Mouse (Mus musculus) E14TG2a.4 (cell line): ENCODE data around the gene Klrg1.

ENCODE experiments used
- CTCF ChIP-seq: conservative IDR thresholded peaks from 2 replicates; pipeline ENCODE4 v1.5.1; 2014; ENCODE audit warnings: low read length
- NANOG ChIP-seq: IDR thresholded peaks from 2 replicates; pipeline ENCODE4 v1.6.1; 2014; ENCODE audit warnings: borderline replicate concordance, low read length, mixed read lengths
- POU5F1 ChIP-seq: IDR thresholded peaks from 2 replicates; pipeline ENCODE4 v1.6.1; 2014; ENCODE audit warnings: low read length, borderline replicate concordance

DNA sequence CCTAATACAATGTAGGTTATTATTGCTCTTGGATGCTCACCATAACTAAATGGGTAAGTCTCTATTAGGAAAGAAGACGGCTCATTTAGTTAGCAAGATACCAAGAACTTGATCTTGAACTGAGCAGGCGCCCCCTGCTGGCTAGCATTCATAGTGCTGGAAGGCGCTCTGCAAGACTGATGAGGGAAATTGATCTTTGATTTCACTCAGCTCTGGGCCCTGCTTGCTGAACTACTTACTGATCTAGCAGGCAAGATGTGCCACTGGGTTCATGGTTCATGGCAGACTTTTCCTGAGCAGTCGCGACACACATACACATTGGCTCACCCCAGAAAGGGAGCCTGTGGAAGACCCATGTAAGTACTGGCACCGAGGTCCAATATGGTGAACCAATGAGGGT lies 21.7 kb upstream of the Klrg1 start:
- TF ChIP-seq CTCF (peak; percentile 85), POU5F1 (no peak), NANOG (no peak)
